Mouse (Mus musculus) liver, embryonic 12.5 days (tissue): Measurements from ENCODE around the gene Aars2. TPM values are rescaled to one million over a fixed set of nuclear protein-coding genes. Genes with fewer than 3 reads are reported as not detected.

ENCODE experiments used
- ATAC-seq: fragments of 200-750 bp; cut with Nextera tagmentation; 2 replicates; pipeline ENCODE4 v1.8.0; 2017; ENCODE audit warnings: moderate number of reproducible peaks, mild to moderate bottlenecking, moderate library complexity
- H3K27ac ChIP-seq: fragments of 300-500 bp; sonication (generic); 2 replicates; pipeline ENCODE4 v1.5.1; 2016; ENCODE audit warnings: mild to moderate bottlenecking
- H3K27me3 ChIP-seq: fragments of 300-500 bp; sonication (generic); replicated peaks from 2 replicates; pipeline ENCODE4 v1.6.1; 2016; ENCODE audit warnings: mild to moderate bottlenecking, moderate library complexity
- H3K36me3 ChIP-seq: fragments of 300-500 bp; sonication (generic); 2 replicates; pipeline ENCODE4 v1.6.1; 2016; ENCODE audit warnings: mild to moderate bottlenecking, moderate library complexity
- H3K4me1 ChIP-seq: fragments of 300-500 bp; sonication (generic); 2 replicates; pipeline ENCODE4 v1.6.1; 2016
- H3K4me2 ChIP-seq: fragments of 300-500 bp; sonication (generic); 2 replicates; pipeline ENCODE4 v1.6.1; 2016; ENCODE audit warnings: mild to moderate bottlenecking, moderate library complexity
- H3K4me3 ChIP-seq: fragments of 300-500 bp; sonication (generic); 2 replicates; pipeline ENCODE4 v1.5.1; 2016; ENCODE audit warnings: mild to moderate bottlenecking, moderate library complexity
- H3K9ac ChIP-seq: fragments of 300-500 bp; sonication (generic); 2 replicates; pipeline ENCODE4 v1.6.1; 2016; ENCODE audit warnings: mild to moderate bottlenecking, moderate library complexity
- H3K9me3 ChIP-seq: fragments of 300-500 bp; sonication (generic); replicated peaks from 2 replicates; pipeline ENCODE4 v1.6.1; 2016; ENCODE audit warnings: mild to moderate bottlenecking, moderate library complexity
- WGBS: fragments of 180-500 bp; shearing (Covaris S2); methylation state at CpG from one replicate; pipeline ENCODE4 v1.1.7; 2016; ENCODE audit not compliant: insufficient replicate concordance; 5-methylcytosine and 5-hydroxymethylcytosine counted together
- polyA plus RNA-seq: library from polyadenylated mRNA; unstranded; fragments of >200 nt; fragmentation: Nextera tagmentation; extraction: Ambion mirVana; gene quantifications from 2 replicates; pipeline ENCODE4 v1.2.1, GENCODE M21; 2016

The Aars2 gene
- polyA plus RNA-seq = 13.6 and 13.9 TPM in 2 replicates

DNA sequence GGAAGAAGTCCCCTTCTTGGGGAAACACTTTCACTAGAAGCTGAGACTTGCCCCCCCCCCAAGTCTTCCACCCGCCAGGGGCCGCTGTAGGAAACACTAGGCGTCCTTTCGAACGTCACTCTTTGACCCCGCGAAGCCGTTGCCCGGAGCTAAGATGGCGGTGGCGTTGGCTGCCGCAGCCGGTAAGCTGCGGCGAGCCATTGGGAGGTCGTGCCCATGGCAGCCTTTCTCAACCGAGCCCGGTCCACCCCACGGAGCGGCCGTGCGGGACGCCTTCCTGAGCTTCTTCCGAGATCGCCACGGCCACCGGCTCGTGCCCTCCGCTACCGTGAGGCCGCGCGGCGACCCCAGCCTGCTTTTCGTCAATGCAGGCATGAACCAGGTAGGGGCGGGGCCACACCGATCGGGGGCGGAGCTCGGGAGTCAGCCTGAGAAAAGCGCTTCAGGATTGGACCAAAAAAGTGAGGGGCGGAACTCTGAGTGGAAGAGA, at the start of gene Aars2:
TSS of gene Aars2 (plus strand) at position 142 of the 490 bp plus-strand sequence.
- Histone ChIP-seq H3K9me3 (no peaks in the 10 kb centered on the region), H3K9ac (peak within 1 kb of the TSS; percentile 74), H3K36me3 (peaks cover 24% of the 10 kb centered on the region), H3K27me3 (no peaks in the 10 kb centered on the region; the same call in 1 of the 2 replicates), H3K4me1 (peaks cover 27% of the 10 kb centered on the region), H3K27ac (peak within 1 kb of the TSS; percentile 68), H3K4me2 (peak within 1 kb of the TSS; percentile 52), H3K4me3 (peak within 1 kb of the TSS; percentile 72)
- 1% methylated on average over 42 of the region's 42 CpGs for WGBS
- peak; percentile 89 for ATAC-seq

DNA sequence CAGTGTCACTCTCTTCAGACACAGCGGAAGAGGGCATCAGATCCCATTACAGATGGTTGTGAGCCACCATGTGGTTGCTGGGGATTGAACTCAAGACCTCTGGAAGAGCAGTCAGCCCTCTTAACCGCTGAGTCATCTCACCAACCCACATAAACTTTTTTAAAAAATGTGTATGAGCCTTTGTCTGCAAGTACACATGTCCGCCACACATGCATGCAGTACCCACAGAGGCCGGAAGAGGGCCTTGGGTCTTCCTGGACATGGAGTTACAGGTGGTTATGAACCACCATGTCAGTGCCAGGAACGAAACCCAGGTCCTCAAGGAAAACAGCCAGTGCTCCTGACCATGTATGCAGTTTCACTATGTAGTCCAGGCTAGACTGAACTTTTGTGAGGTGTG, 49.2 kb upstream of the Aars2 start:
- Histone ChIP-seq H3K27ac (no peak overlapping the region), H3K4me2 (no peak overlapping the region), H3K4me3 (no peak overlapping the region), H3K9me3 (no peaks in the 10 kb centered on the region), H3K9ac (no peak overlapping the region), H3K27me3 (no peaks in the 10 kb centered on the region), H3K36me3 (no peaks in the 10 kb centered on the region), H3K4me1 (no peaks in the 10 kb centered on the region)
- 72% methylated on average over 5 of the region's 5 CpGs for WGBS
- ATAC-seq = no peak

DNA sequence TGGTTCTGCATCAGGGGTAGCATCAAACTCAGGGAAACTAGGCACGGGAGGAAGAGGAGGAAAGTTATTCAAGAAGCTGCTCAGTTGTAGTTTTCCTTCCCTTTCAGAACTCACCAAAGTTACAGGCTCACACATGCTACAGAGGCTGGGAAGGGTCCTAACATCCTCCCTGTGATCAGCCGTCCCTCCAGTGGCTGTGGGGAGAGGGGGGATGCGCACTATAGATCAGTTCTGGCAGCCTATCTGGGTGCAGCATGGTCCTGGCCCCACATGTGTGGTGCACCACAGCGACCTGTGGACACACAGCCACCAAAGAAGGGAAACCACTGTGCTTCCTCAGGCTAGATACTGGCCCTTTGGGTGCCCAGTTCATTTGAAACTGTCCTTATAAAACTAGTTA, 48.1 kb upstream of the Aars2 start:
- no peak for ATAC-seq
- no peak overlapping the region for H3K4me3 ChIP-seq

GRCm38 (mm10) chr17:45459062-45459461, 47.6 kb upstream of the Aars2 start:
- Histone ChIP-seq H3K4me3 (no peak overlapping the region), H3K9me3 (no peaks in the 10 kb centered on the region), H3K27ac (no peak overlapping the region), H3K36me3 (no peaks in the 10 kb centered on the region), H3K4me1 (no peaks in the 10 kb centered on the region), H3K4me2 (no peak overlapping the region), H3K27me3 (no peaks in the 10 kb centered on the region), H3K9ac (no peak overlapping the region)
- 67% methylated on average over 7 of the region's 8 CpGs for WGBS
- no peak for ATAC-seq

More for the DNA sequence above, 48.1 kb upstream of the Aars2 start:
- Histone ChIP-seq H3K9me3 (no peaks in the 10 kb centered on the region), H3K4me1 (no peaks in the 10 kb centered on the region), H3K27ac (no peak overlapping the region), H3K27me3 (no peaks in the 10 kb centered on the region), H3K36me3 (no peaks in the 10 kb centered on the region), H3K9ac (no peak overlapping the region), H3K4me2 (no peak overlapping the region)
- WGBS = 54% methylated on average over 4 of the region's 4 CpGs

GRCm38 (mm10) chr17:45462506-45462905, 44.1 kb upstream of the Aars2 start:
- H3K4me2 ChIP-seq = no peak overlapping the region
- peaks cover 3% of the 10 kb centered on the region; the same call in 1 of the 2 replicates for H3K9me3 ChIP-seq
- H3K36me3 ChIP-seq = no peaks in the 10 kb centered on the region
- H3K27me3 ChIP-seq = no peaks in the 10 kb centered on the region
- no peak overlapping the region for H3K27ac ChIP-seq
- ATAC-seq = no peak
- H3K9ac ChIP-seq = no peak overlapping the region
- no peak overlapping the region for H3K4me3 ChIP-seq
- 84% methylated on average over 4 of the region's 4 CpGs for WGBS
- no peaks in the 10 kb centered on the region for H3K4me1 ChIP-seq

DNA sequence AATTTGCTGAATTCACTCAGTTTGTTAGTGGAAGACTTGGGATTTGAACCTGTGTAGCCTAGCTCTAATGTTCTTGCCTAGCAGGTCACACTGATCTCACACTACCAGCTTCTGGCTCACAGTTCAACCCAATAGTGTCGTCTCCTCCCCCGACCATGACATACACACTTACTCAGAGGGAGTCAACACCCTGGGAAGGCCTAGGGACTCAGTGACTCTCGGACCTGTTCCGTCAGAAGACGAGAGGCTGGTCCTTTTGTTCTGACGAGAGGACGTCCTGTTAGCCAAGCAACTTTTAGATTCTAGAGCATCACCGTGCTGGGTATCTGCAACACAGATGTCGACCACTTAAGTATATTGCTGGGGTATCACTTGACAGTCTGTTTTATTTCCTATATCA, 42.4 kb upstream of the Aars2 start:
- H3K4me3 ChIP-seq = no peak overlapping the region
- H3K9ac ChIP-seq = no peak overlapping the region
- 67% methylated on average over 9 of the region's 9 CpGs for WGBS
- no peak overlapping the region for H3K4me2 ChIP-seq
- H3K27me3 ChIP-seq = no peaks in the 10 kb centered on the region
- peaks cover 3% of the 10 kb centered on the region for H3K9me3 ChIP-seq
- H3K36me3 ChIP-seq = no peaks in the 10 kb centered on the region
- H3K27ac ChIP-seq = no peak overlapping the region
- H3K4me1 ChIP-seq = no peaks in the 10 kb centered on the region
- ATAC-seq = no peak

DNA sequence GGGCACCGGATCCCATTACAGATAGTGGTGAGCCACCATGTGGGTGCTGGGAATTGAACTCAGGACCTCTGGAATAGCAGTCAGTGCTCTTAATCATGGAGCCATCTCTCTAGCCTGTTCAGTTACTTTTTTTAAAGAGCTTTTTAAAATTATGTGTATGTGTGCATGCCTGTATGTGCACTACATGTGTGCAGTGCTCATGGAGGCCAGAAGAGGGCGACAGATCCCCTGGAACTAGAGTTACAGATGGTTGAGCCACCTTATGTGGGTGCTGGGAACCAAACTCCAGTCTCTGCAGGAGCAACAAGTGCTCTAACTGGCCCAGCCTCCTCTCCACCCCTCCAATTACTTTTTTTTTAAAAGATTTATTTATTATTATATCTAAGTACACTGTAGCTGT, 39.9 kb upstream of the Aars2 start:
- 61% methylated on average over 2 of the region's 2 CpGs for WGBS
- ATAC-seq = no peak
- no peaks in the 10 kb centered on the region for H3K27me3 ChIP-seq
- no peaks in the 10 kb centered on the region for H3K4me1 ChIP-seq
- H3K36me3 ChIP-seq = no peaks in the 10 kb centered on the region
- no peak overlapping the region for H3K4me2 ChIP-seq
- no peak overlapping the region for H3K27ac ChIP-seq
- no peak overlapping the region for H3K4me3 ChIP-seq
- H3K9ac ChIP-seq = no peak overlapping the region
- H3K9me3 ChIP-seq = peaks cover 3% of the 10 kb centered on the region

- H3K36me3 ChIP-seq = no peaks in the 10 kb centered on the region
- no peak overlapping the region for H3K4me2 ChIP-seq
- H3K4me3 ChIP-seq = no peak overlapping the region
- H3K4me1 ChIP-seq = no peaks in the 10 kb centered on the region
- no peak for ATAC-seq
- no peak overlapping the region for H3K9ac ChIP-seq
- 58% methylated on average over 5 of the region's 5 CpGs for WGBS
- peaks cover 3% of the 10 kb centered on the region; the same call in 1 of the 2 replicates for H3K27me3 ChIP-seq
- H3K9me3 ChIP-seq = peaks cover 3% of the 10 kb centered on the region
- H3K27ac ChIP-seq = no peak overlapping the region
Observed at GRCm38 (mm10) chr17:45468302-45468701, 38.3 kb upstream of the Aars2 start.

DNA sequence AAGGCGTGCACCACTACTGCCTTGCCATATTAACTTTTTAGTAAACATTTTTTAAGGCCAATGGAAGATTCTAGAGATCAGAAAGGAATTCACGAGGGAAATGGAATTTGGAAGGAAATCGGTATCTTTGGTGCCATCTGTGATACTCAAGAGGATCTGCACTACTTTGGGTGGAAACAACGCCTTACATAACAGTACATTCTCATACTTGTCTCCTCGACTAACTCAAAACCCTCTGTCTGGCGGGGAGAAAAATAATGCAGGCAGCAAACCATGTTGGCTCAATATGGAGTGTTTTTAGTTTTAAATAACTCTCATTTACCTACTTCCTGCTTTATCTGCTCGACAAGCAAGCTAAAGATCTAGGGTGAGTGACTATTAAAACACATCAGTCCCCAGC, 35.9 kb upstream of the Aars2 start:
- peaks cover 3% of the 10 kb centered on the region for H3K9me3 ChIP-seq
- peaks cover 7% of the 10 kb centered on the region; the same call in 1 of the 2 replicates for H3K4me1 ChIP-seq
- H3K4me2 ChIP-seq = no peak overlapping the region
- no peak overlapping the region for H3K27ac ChIP-seq
- no peaks in the 10 kb centered on the region for H3K36me3 ChIP-seq
- H3K9ac ChIP-seq = no peak overlapping the region
- H3K4me3 ChIP-seq = no peak overlapping the region
- no peak for ATAC-seq
- H3K27me3 ChIP-seq = peaks cover 20% of the 10 kb centered on the region
- 55% methylated on average over 7 of the region's 7 CpGs for WGBS

GRCm38 (mm10) chr17:45473667-45474066, 33.0 kb upstream of the Aars2 start:
- peaks cover 7% of the 10 kb centered on the region; the same call in 1 of the 2 replicates for H3K4me1 ChIP-seq
- no peak overlapping the region for H3K4me3 ChIP-seq
- H3K4me2 ChIP-seq = no peak overlapping the region
- WGBS = 52% methylated on average over 6 of the region's 6 CpGs
- H3K27me3 ChIP-seq = peaks cover 45% of the 10 kb centered on the region
- ATAC-seq = no peak
- no peak overlapping the region for H3K27ac ChIP-seq
- no peaks in the 10 kb centered on the region for H3K36me3 ChIP-seq
- H3K9me3 ChIP-seq = no peaks in the 10 kb centered on the region
- no peak overlapping the region for H3K9ac ChIP-seq

DNA sequence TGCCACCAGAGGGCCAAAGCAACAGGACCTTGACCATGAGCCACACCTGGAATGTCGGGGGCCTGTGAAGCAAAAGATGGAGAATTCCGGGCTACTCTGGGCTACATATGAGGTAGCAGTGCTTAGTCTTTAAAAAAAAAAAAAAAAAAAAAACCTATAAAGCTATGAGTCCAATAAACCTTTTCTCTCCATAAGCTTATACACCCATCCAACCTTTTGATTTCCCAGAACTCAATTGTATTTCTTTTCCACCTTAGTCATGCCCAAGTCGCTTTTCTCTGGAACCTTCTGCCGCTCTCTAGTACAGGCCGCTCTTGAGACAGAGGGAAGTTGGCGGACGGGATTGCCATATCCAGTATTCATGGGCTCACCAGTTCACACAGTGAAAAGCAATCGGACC, 32.5 kb upstream of the Aars2 start:
- Histone ChIP-seq H3K9ac (no peak overlapping the region), H3K27ac (no peak overlapping the region), H3K9me3 (no peaks in the 10 kb centered on the region), H3K4me2 (peak overlapping the region; percentile 67), H3K27me3 (peaks cover 48% of the 10 kb centered on the region), H3K36me3 (no peaks in the 10 kb centered on the region), H3K4me3 (peak overlapping the region; percentile 45; the same call in 1 of the 2 replicates), H3K4me1 (peaks cover 7% of the 10 kb centered on the region; the same call in 1 of the 2 replicates)
- 59% methylated on average over 8 of the region's 8 CpGs for WGBS
- ATAC-seq = no peak

DNA sequence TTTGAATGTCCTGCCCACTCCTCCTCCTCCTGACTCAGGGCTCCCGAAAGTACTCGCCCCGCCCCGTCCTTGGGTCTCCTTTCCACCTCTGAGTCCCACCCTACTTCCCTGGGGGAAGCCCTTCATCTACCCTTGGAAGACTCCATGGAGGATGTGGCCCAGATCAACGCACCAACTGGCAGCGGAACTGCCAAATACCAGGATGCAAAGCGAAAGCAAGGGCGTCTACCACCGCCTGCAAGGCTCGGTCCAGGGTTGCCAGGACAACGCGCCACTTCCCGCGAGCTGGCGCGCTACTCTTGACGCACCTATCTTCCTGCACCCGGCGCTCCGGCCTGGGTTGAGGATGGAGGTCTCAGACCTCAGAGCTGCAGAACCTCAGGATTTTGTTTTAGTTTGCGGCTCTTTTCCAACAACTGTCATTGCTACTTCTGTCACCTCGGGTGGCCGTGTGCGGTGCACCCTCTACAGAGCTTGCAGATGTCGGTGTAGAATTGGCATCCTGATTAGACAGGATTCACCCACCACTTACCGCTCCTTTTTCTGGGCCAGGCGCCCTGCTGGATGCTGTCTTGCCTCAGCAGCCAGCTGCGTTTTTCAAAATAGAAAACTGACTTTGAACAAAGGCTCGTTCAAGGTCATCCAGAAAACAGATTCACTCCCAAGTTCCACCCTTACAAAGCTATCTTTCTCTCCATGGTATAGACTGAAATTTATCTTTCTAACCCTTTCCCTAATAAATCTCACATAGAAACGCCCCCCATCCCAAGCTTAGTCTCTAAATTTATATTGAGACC, 31.8 kb upstream of the Aars2 start, which contains the start of gene Spats1:
TSS of gene Spats1 (minus strand) at position 747 of the 797 bp plus-strand sequence.
- no peak within 1 kb of the TSS for H3K9ac ChIP-seq
- peak; percentile 52; the same call in 1 of the 2 replicates for ATAC-seq
- H3K4me3 ChIP-seq = peak within 1 kb of the TSS; percentile 45
- H3K9me3 ChIP-seq = no peaks in the 10 kb centered on the region
- H3K4me2 ChIP-seq = peak within 1 kb of the TSS; percentile 67
- H3K27ac ChIP-seq = no peak within 1 kb of the TSS
- H3K27me3 ChIP-seq = peaks cover 53% of the 10 kb centered on the region
- peaks cover 7% of the 10 kb centered on the region; the same call in 1 of the 2 replicates for H3K4me1 ChIP-seq
- 6% methylated on average over 30 of the region's 30 CpGs for WGBS
- no peaks in the 10 kb centered on the region for H3K36me3 ChIP-seq
